In the genomic region with DNA sequence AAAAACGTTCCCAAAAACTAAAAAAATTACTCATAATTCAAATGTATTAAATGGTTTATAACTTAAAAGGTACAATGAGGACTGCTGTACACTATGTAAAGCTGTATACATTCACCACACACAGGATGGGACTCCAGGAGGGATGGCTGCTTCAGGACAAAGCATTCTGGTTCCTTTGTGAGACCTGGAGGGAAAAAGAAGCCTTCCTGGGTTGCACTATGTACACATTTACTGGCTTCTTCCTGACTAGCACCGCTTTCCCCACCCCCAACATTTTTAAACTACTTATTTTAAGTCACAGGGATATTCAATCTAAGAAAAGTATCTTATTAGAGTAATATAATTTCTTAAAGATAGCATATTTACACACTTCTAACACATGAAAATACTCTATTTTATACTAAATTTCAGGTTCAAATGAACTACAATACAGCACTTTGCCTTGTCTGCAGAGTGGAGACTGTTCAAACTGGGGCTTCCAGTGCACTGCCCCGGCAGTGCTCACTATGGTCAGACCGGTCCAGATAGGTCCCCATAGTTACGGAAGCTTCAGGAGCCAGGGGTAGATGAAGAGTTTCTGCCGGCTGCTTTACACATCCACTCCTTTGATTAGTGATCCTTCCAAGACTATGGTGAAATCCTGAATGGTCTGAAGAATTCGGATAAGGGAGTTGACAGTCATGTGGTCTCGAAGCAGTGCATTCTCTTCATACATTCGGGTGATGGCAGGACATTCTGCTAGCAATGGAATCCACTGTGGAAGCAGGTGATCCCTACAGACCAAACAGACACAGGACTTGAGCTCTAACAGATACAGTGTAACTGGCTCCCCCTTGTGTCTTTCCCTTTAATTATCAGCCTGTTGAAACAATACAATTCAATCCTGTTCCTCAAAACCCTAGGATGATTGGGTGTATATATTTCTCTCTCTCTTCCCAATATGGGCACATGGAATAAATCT, we compare ENCODE assay signal across 9 mouse cellular contexts. TPM values are rescaled to one million over a fixed set of nuclear protein-coding genes. Genes with fewer than 3 reads are reported as not detected.
A peak's percentile ranks its signal among the peaks of the same experiment; 100 is the strongest.
DNase-seq lines count a peak whose midpoint lies in the region; ATAC-seq and TF ChIP-seq lines count a peak whose summit lies in the region.
"Had no signal": no experiment of that assay in that cellular context is flagged by ENCODE, and none has a peak within 500 bp of the region (broad histone marks: within the 10 kb centered on the region; RNA-seq: fewer than 3 reads in every experiment).

No protein-coding gene starts in this region.

- ATAC-seq in hematopoietic stem cell, adult 5-6 weeks (replicated peaks in 1 of 2; ENCODE audit: insufficient read depth in 1 of 2, low FRiP score in 2 of 2, low TSS enrichment in 1 of 2, low read depth in 1 of 2, poor library complexity in 2 of 2, severe bottlenecking in 2 of 2), result peak; percentile 42 to 63; a peak in 1 of 4 replicates

- no peak overlapping the region for H3K27ac ChIP-seq in layer of hippocampus, adult 2 months
- H3K27ac ChIP-seq: limb, embryonic 12.5 days had no signal

- DNase-seq in layer of hippocampus, adult 2 months (ENCODE audit: low spot score in 2 of 2), result peak in 1 of 2 experiments; percentile 11
- no peak for DNase-seq in layer of hippocampus, adult 9-11 months
- peak; percentile 81 for DNase-seq in brain, embryonic 14.5 days (ENCODE audit: low read depth)
- peak; percentile 44 for DNase-seq in lung, postnatal 25 days (ENCODE audit: low spot score)
- no peak for DNase-seq in thymus, postnatal 4 days
- DNase-seq in adrenal gland, postnatal 25 days, result no peak
- DNase-seq in layer of hippocampus, postnatal 25 days (ENCODE audit: extremely low spot score in 1 of 2, low spot score in 1 of 2), result no peak

- no peak for TF ChIP-seq POLR2A in brain, embryonic 14.5 days (IDR thresholded peaks at IDR 0.05; ENCODE audit: borderline replicate concordance, extremely low read depth, insufficient read depth, insufficient read length, poor library complexity, severe bottlenecking)

- no peak overlapping the region for H3K4me3 ChIP-seq in layer of hippocampus, adult 2 months
- H3K4me3 ChIP-seq: limb, embryonic 12.5 days had no signal

- peak; percentile 72 for TF ChIP-seq CTCF in layer of hippocampus, adult 2 months (conservative IDR thresholded peaks at IDR 0.05)
- peak; percentile 37; the same call in 1 of the 2 replicates for TF ChIP-seq CTCF in brain, embryonic 14.5 days (IDR thresholded peaks at IDR 0.05; ENCODE audit: borderline replicate concordance, extremely low read depth, insufficient read depth, insufficient read length)

RNA-seq across cellular contexts. Expression of gene Sinhcaf, which starts 47.1 kb away (rescaled TPM):
- 1 to 10 TPM; 2.8 to 3.3 TPM for total RNA-seq in layer of hippocampus, adult 2 months (2021)
- 37.6 and 43.8 TPM in 2 replicates for polyA plus RNA-seq in brain, embryonic 14.5 days (2012; rRNA removed)
- 137 and 180 TPM in 2 replicates for total RNA-seq in hematopoietic stem cell, adult 5-6 weeks (2017)
- total RNA-seq in adrenal gland, postnatal 25 days (2021), result 37.2 and 41.3 TPM in 2 replicates
- 1 to 10 TPM; 2.9 to 3.4 TPM for total RNA-seq in layer of hippocampus, postnatal 25 days (2021)

Comparison
In these comparisons a context has a peak if more than half of its experiments do, and no peak if none do; other contexts are left out.
1. DNase-seq: peak in brain, embryonic 14.5 days (single experiment) and lung, postnatal 25 days (single experiment); none in layer of hippocampus, adult 9-11 months (single experiment), thymus, postnatal 4 days (single experiment), adrenal gland, postnatal 25 days (single experiment) and layer of hippocampus, postnatal 25 days (0 of 2).